In the genomic region with DNA sequence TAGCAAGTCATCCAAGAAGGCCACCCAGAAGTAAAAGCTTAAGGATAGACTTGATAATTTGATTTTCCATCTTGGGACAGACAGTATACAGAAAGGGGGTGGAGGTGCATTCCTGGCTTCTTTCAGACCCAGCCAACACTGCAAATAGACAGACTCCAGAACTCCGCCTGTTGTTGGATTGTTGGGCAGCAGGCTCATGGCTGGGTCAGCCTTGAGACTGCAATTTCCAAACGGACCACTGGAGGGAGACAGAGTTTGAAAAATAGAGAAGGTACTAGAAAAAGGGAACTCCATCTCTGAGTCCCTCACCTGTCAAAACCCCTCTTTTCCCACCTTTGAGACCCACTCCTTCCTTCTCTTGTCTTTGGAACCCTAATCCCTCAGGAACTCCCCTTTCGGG, we compare ENCODE assay signal across 7 mouse cellular contexts. TPM values are rescaled to one million over a fixed set of nuclear protein-coding genes. Genes with fewer than 3 reads are reported as not detected.
A peak's percentile ranks its signal among the peaks of the same experiment; 100 is the strongest.
DNase-seq lines count a peak whose midpoint lies in the region; ATAC-seq lines count a peak whose summit lies in the region.

No protein-coding gene starts in this region.

- H3K27ac ChIP-seq in hindbrain, embryonic 14.5 days, result no peak overlapping the region

- H3K4me3 ChIP-seq in hindbrain, embryonic 14.5 days (replicated peaks; ENCODE audit: low read length), result no peak overlapping the region

- no peaks in the 10 kb centered on the region for H3K36me3 ChIP-seq in hindbrain, embryonic 14.5 days (replicated peaks; ENCODE audit: control insufficient read depth, insufficient read depth)

- peak; percentile 29 for DNase-seq in right cerebral cortex, adult 18-20 months
- DNase-seq in right cerebral cortex, postnatal 36 days (ENCODE audit: low spot score in 2 of 2), result no peak
- DNase-seq in adipocyte (ENCODE audit: low spot score), result peak; percentile 78
- peak; percentile 81 for DNase-seq in embryo, embryonic 10.5 days (ENCODE audit: low spot score)
- peak; percentile 81 for DNase-seq in hindbrain, embryonic 14.5 days (ENCODE audit: low spot score)
- DNase-seq in lung, adult 18-20 months, result peak; percentile 23 to 65
- DNase-seq in retina, embryonic 14.5 days (ENCODE audit: low spot score), result peak; percentile 82

- ATAC-seq in hindbrain, embryonic 14.5 days (ENCODE audit: low FRiP score), result no peak

- H3K4me1 ChIP-seq in hindbrain, embryonic 14.5 days (replicated peaks; ENCODE audit: control insufficient read depth, insufficient read depth, low read length), result no peaks in the 10 kb centered on the region

- no peak overlapping the region for H3K9ac ChIP-seq in hindbrain, embryonic 14.5 days

- no peaks in the 10 kb centered on the region for H3K9me3 ChIP-seq in hindbrain, embryonic 14.5 days (ENCODE audit: control insufficient read depth, low read length)

- no peak overlapping the region for H3K4me2 ChIP-seq in hindbrain, embryonic 14.5 days (replicated peaks)

- 38% methylated on average over 3 of the region's 3 CpGs for WGBS in hindbrain, embryonic 14.5 days

- no peaks in the 10 kb centered on the region for H3K27me3 ChIP-seq in hindbrain, embryonic 14.5 days (ENCODE audit: control insufficient read depth, insufficient read depth, low read length)

RNA-seq across cellular contexts. Expression of a gene that starts 5.9 kb away (rescaled TPM):
- polyA plus RNA-seq in hindbrain, embryonic 14.5 days (2014; fragmentation: Nextera tagmentation; extraction: Ambion mirVana), result 19.3 and 19.6 TPM in 2 replicates

Comparison
In these comparisons a context has a peak if more than half of its experiments do, and no peak if none do; other contexts are left out.
1. DNase-seq: peak in right cerebral cortex, adult 18-20 months (single experiment), adipocyte (single experiment), embryo, embryonic 10.5 days (single experiment), hindbrain, embryonic 14.5 days (single experiment), lung, adult 18-20 months (2 of 2) and retina, embryonic 14.5 days (single experiment); none in right cerebral cortex, postnatal 36 days (0 of 2).